Mouse (Mus musculus) thymus, adult 2 months (tissue): ENCODE measurements around the gene Mical2. TPM values are rescaled to one million over a fixed set of nuclear protein-coding genes. Genes with fewer than 3 reads are reported as not detected.

ENCODE experiments used
- DNase-seq: peaks from one replicate; pipeline ENCODE4 v3.0.0; 2021
- H3K27ac ChIP-seq: fragments of 200-500 bp; 2 replicates; pipeline ENCODE4 v1.5.1; 2012; ENCODE audit warnings: low read length, control low read depth; ENCODE audit not compliant: control insufficient read depth, insufficient read depth
- H3K27me3 ChIP-seq: fragments of 200-500 bp; 2 replicates; pipeline ENCODE4 v1.6.1; 2012; ENCODE audit warnings: mild to moderate bottlenecking, low read length, moderate library complexity, mixed read lengths; ENCODE audit not compliant: control insufficient read depth, insufficient read depth
- H3K36me3 ChIP-seq: fragments of 200-500 bp; 2 replicates; pipeline ENCODE4 v1.6.1; 2012; ENCODE audit warnings: mild to moderate bottlenecking, low read length, moderate library complexity; ENCODE audit not compliant: control insufficient read depth, insufficient read depth
- H3K4me1 ChIP-seq: fragments of 200-500 bp; replicated peaks from 2 replicates; pipeline ENCODE4 v1.6.1; 2012; ENCODE audit warnings: low read length; ENCODE audit not compliant: control insufficient read depth, insufficient read depth
- H3K4me3 ChIP-seq: fragments of 200-500 bp; 2 replicates; pipeline ENCODE4 v1.5.1; 2012; ENCODE audit warnings: mild to moderate bottlenecking, low read length, control low read depth, moderate library complexity; ENCODE audit not compliant: control insufficient read depth, insufficient read depth
- CTCF ChIP-seq: fragments of 200-500 bp; IDR thresholded peaks from 2 replicates; pipeline ENCODE4 v1.5.1; 2012; ENCODE audit warnings: mild to moderate bottlenecking, control low read depth, low read length, moderate library complexity, borderline replicate concordance; ENCODE audit not compliant: control insufficient read depth, poor library complexity, insufficient read depth; ENCODE audit errors: extremely low read depth
- POLR2A ChIP-seq: fragments of 200-500 bp; IDR thresholded peaks from 2 replicates; pipeline ENCODE4 v1.6.1; 2012; ENCODE audit warnings: mild to moderate bottlenecking, low read length, control low read depth, moderate library complexity; ENCODE audit not compliant: control insufficient read depth, poor library complexity, insufficient read depth; ENCODE audit errors: extremely low read depth
- WGBS: fragments of 180-500 bp; shearing (Covaris S2); methylation state at CpG from one replicate; pipeline ENCODE4 v1.1.7; 2018; 5-methylcytosine and 5-hydroxymethylcytosine counted together
- polyA plus RNA-seq: library from polyadenylated mRNA; depleted of rRNA; stranded (reverse); fragments of >200 nt; gene quantifications from 2 replicates; pipeline ENCODE4 v1.2.3, GENCODE M21; 2012

The Mical2 gene
- polyA plus RNA-seq, 1 experiment = 3.5 TPM

DNA sequence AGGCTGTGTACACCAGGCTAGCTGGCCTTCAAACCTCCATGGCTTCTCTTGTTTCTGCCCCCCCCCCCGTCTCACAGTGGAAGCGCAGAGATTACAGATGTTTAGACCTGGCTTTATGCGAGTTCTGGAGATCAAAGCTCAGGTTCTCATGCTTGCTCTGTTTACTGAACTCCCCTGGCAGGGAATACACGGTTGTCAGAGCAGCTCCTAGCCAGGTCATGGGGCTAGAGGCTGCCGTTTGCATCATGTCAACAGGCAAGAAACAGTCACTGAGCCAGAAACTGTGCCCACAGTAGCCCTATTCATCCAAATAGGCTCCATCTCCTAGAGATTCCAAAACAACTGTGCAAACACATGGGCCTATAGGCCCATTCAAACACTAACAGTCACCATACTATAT, 160.9 kb downstream of the Mical2 start:
- no peak for DNase-seq
- TF ChIP-seq POLR2A (no peak), CTCF (no peak)
- Histone ChIP-seq H3K4me1 (0 out of 2 replicates have a peak, but pooled peaks cover 3% of the 10 kb centered on the region), H3K4me3 (no peak overlapping the region), H3K36me3 (no peaks in the 10 kb centered on the region), H3K27ac (no peak overlapping the region), H3K27me3 (no peaks in the 10 kb centered on the region)
- 88% methylated on average over 5 of the region's 5 CpGs for WGBS

DNA sequence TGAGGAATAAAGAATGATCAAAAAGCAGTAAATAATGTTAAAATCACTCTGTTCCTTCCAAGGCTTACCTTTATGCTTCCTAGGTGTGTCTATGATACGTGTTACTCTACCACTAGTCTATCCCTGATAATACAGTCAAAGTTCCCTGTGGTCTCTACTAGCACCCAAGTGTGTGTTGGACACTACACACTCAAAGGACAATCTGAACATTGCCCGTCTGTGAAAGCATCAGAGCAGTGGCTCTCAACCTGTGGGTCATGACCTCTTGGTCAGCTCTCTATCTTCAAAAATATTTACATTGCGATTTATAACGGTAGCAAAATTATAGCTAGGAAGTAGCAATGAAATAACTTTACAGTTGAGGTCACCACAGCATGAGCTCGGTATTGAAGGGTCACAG, 162.2 kb downstream of the Mical2 start:
- DNase-seq = no peak
- TF ChIP-seq CTCF (no peak), POLR2A (no peak)
- Histone ChIP-seq H3K27me3 (no peaks in the 10 kb centered on the region), H3K4me1 (0 out of 2 replicates have a peak, but pooled peaks cover 3% of the 10 kb centered on the region), H3K36me3 (no peaks in the 10 kb centered on the region), H3K27ac (no peak overlapping the region), H3K4me3 (no peak overlapping the region)
- WGBS = 81% methylated on average over 5 of the region's 5 CpGs

DNA sequence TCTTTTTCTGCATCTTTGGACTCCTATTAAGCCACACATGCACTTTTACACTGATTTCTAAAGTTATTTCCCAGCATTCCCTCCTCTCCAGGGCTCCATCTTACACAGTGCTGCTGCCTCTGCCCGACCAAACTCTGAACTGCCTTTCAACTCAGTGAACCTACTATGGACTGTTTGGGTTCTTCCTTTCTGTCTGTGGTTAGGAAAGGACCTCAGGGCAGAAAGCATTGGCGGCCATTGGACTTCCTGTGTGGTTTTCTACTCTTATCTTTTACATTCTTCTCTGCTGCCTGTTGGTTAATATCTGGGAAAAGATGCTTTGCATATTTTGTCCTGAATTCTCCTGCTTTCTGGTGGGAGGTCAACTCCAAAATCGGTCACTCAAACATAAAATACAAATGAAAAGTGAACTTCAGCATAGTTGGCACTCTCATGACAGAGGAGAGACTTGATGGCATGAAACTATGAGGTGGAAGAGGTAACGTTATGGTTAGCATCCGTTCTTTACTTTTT, 162.8 kb downstream of the Mical2 start:
- Histone ChIP-seq H3K36me3 (no peaks in the 10 kb centered on the region), H3K4me3 (no peak overlapping the region), H3K27ac (no peak overlapping the region), H3K4me1 (0 out of 2 replicates have a peak, but pooled peaks cover 3% of the 10 kb centered on the region), H3K27me3 (no peaks in the 10 kb centered on the region)
- WGBS = 32% methylated on average over 5 of the region's 5 CpGs
- TF ChIP-seq POLR2A = no peak
- TF ChIP-seq CTCF = no peak
- no peak for DNase-seq

DNA sequence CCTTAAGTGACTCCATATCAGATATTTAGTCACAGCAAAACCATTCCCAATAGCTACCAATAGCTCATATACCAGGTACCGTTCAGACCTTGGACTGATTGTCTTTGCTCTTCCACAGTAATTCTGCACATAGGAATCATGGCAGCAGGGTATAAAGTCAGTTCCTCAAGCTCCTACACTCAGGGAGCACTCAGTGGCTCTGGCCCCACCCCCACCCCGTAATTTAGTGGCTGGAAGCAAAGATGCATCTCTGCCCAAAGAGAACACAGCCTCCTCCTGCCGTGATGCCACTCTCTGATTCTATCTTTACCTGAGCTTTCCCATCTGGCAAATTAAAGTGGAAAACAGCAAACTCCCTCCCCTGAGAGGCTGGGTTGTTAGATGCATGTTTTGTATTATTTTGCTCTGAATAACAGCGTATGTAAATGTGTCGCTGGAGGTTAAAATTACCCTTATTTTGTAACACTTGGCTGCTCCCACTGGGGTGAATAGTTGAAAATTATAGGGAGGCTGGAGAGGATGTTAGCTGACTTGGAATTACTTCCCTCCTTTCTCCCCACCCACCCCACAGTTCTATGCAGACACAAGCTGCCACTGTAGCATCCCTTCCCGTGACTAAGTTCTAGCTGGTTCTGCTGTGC, 164.1 kb downstream of the Mical2 start:
- WGBS = 62% methylated on average over 6 of the region's 6 CpGs
- no peak for TF ChIP-seq CTCF
- no peak for TF ChIP-seq POLR2A
- no peak for DNase-seq
- Histone ChIP-seq H3K27me3 (no peaks in the 10 kb centered on the region), H3K4me1 (0 out of 2 replicates have a peak, but pooled peaks cover 3% of the 10 kb centered on the region), H3K36me3 (no peaks in the 10 kb centered on the region), H3K27ac (no peak overlapping the region), H3K4me3 (no peak overlapping the region)

DNA sequence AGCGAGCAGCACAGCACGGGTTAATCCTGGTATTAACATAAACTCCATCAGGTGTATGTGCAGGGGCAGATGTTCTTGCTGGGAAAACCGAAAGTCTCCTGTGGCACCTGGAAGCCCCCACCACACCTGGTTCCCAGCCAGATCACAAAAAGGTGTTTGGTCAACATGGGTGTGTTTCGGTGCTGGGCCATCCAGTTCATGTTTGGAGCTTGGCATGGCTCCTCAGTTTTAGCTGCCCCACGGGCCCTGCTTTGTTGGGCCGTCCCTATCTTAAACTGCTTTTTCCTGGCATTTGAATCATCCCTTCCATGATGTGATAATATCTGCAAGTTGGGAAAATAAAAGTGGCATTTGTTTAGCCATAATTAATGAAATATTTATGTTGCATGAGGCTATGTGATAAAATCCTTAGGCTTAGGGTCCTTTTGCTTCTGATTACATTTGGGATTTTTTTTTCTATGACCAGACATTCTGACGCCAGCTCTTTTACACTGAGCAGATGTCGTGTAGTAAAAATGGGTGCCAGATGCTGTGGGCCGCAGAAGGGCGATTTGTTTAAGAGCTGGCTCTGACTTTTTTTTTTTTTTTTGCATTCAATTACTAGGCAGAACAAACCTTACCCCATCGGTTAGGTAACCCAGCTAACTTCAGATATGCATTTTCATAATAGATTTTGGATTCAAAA, 164.7 kb downstream of the Mical2 start:
- DNase-seq = no peak
- Histone ChIP-seq H3K27ac (no peak overlapping the region), H3K4me3 (no peak overlapping the region), H3K4me1 (0 out of 2 replicates have a peak, but pooled peaks cover 3% of the 10 kb centered on the region), H3K36me3 (no peaks in the 10 kb centered on the region), H3K27me3 (no peaks in the 10 kb centered on the region)
- TF ChIP-seq POLR2A (no peak), CTCF (no peak)
- WGBS = 73% methylated on average over 11 of the region's 11 CpGs

DNA sequence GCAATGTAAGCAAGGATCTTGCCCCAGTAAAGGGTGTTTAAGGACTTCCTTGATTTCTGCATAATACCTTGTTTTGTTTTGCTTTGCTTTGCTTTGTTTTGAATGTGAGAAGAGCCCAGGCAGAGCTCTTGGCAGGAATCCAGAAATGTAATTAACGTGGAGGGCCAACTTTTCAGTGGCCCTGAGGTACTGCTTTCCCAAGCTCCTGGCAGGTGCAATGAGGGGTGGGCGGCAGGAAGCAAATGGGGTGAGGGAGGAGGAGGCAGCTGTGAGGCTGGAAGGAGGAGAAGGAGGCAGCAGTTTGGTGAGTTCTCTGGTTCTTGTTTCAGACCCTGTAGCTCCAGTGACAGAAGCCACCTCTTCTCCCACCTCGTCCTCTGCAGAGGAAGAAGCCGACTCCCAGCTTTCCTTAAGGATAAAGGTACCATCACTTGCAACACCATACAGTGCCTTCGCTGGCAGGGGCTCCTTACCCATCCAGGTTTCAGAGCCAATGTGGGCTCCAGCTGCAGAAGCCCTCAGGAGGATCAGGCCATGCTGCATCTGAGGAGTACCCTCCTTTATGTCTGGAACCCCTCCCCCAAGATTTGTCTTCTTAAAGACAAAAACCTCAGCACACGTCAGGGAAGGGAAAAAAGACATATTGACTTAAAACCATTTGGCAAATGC, 165.4 kb downstream of the Mical2 start:
- WGBS = 48% methylated on average over 6 of the region's 6 CpGs
- no peak for TF ChIP-seq CTCF
- no peak for TF ChIP-seq POLR2A
- DNase-seq = no peak
- no peaks in the 10 kb centered on the region for H3K27me3 ChIP-seq
- H3K27ac ChIP-seq = no peak overlapping the region
- 0 out of 2 replicates have a peak, but pooled peaks cover 3% of the 10 kb centered on the region for H3K4me1 ChIP-seq
- H3K4me3 ChIP-seq = no peak overlapping the region
- H3K36me3 ChIP-seq = no peaks in the 10 kb centered on the region
